8 mouse cellular contexts compared by ENCODE assay signal in genomic region chr6:51508750-51509648, GRCm38 (mm10). TPM values are rescaled to one million over a fixed set of nuclear protein-coding genes. Genes with fewer than 3 reads are reported as not detected.
DNase-seq lines count a peak whose midpoint lies in the region; ATAC-seq and TF ChIP-seq lines count a peak whose summit lies in the region.

No protein-coding gene starts in this region.

- H3K9ac ChIP-seq in forebrain, embryonic 13.5 days = peak overlapping the region; percentile 60
- no peak overlapping the region for H3K9ac ChIP-seq in liver, postnatal 0 days (replicated peaks)
- H3K9ac ChIP-seq in neural tube, embryonic 15.5 days (replicated peaks) = peak overlapping the region; percentile 17; the same call in 1 of the 2 replicates

- peak overlapping the region; percentile 33 for H3K4me3 ChIP-seq in forebrain, embryonic 13.5 days
- H3K4me3 ChIP-seq in liver, postnatal 0 days (ENCODE audit: low read depth, low read length) = 0 out of 2 replicates have a peak overlapping the region, but pooled peaks have one; percentile 8
- H3K4me3 ChIP-seq in neural tube, embryonic 15.5 days (replicated peaks) = peak overlapping the region; percentile 37
- peak overlapping the region; percentile 31 for H3K4me3 ChIP-seq in testis, adult 2 months (ENCODE audit: control insufficient read depth, low read depth, low read length)

- no peak for TF ChIP-seq EP300 in liver, postnatal 0 days (IDR thresholded peaks at IDR 0.05; ENCODE audit: low read depth)

- H3K9me3 ChIP-seq in forebrain, embryonic 13.5 days (replicated peaks) = no peaks in the 10 kb centered on the region
- no peaks in the 10 kb centered on the region for H3K9me3 ChIP-seq in liver, postnatal 0 days (ENCODE audit: low read length)
- no peaks in the 10 kb centered on the region for H3K9me3 ChIP-seq in neural tube, embryonic 15.5 days (replicated peaks)

- WGBS in forebrain, embryonic 13.5 days = 31% methylated on average over 18 of the region's 18 CpGs
- WGBS in liver, postnatal 0 days (ENCODE audit: insufficient replicate concordance) = 24% methylated on average over 18 of the region's 18 CpGs
- 28% methylated on average over 18 of the region's 18 CpGs for WGBS in neural tube, embryonic 15.5 days

- intact Hi-C loops in heart, postnatal 10 days (cut with DNase I) = loop anchor here (5.0 kb wide), 1 partner anchor 127 kb away; no protein-coding TSS in a partner anchor

- peak overlapping the region; percentile 55 for H3K4me2 ChIP-seq in forebrain, embryonic 13.5 days
- peak overlapping the region; percentile 58 for H3K4me2 ChIP-seq in liver, postnatal 0 days (ENCODE audit: low read depth, low read length)
- peak overlapping the region; percentile 50 for H3K4me2 ChIP-seq in neural tube, embryonic 15.5 days

- DNase-seq in CD8-positive naive resting alpha-beta T cell, adult 2 months (ENCODE audit: low read depth in 2 of 2, low spot score in 2 of 2) = peak; percentile 70 to 81
- peak; percentile 67 for DNase-seq in c-Kit-positive CD71-positive TER-119-negative erythroid progenitor cells, embryonic 14.5 days (ENCODE audit: low read depth)
- DNase-seq in heart, postnatal 10 days = peak; percentile 73 to 84
- DNase-seq in kidney, postnatal 4 days = peak; percentile 87 to 90
- peak; percentile 88 for DNase-seq in liver, postnatal 0 days

- no peak for TF ChIP-seq POLR2A in testis, adult 2 months (IDR thresholded peaks at IDR 0.05; ENCODE audit: control insufficient read depth, low read depth, low read length)

- peak; percentile 82 for TF ChIP-seq CTCF in liver, postnatal 0 days (IDR thresholded peaks at IDR 0.05; ENCODE audit: low read depth)
- TF ChIP-seq CTCF in testis, adult 2 months (IDR thresholded peaks at IDR 0.05; ENCODE audit: control insufficient read depth, insufficient read depth, insufficient replicate concordance, low read depth, low read length) = peak; percentile 76; the same call in 1 of the 2 replicates

- peak; percentile 67 for ATAC-seq in forebrain, embryonic 13.5 days
- peak; percentile 70; the same call in 1 of the 2 replicates for ATAC-seq in liver, postnatal 0 days
- peak; percentile 66; the same call in 1 of the 2 replicates for ATAC-seq in neural tube, embryonic 15.5 days (ENCODE audit: low FRiP score)

- no peak overlapping the region for H3K27ac ChIP-seq in forebrain, embryonic 13.5 days
- no peak overlapping the region for H3K27ac ChIP-seq in liver, postnatal 0 days (ENCODE audit: low read depth)
- peak overlapping the region; percentile 23 for H3K27ac ChIP-seq in neural tube, embryonic 15.5 days (replicated peaks)
- H3K27ac ChIP-seq in testis, adult 2 months (ENCODE audit: control insufficient read depth, insufficient read depth, low read depth, low read length) = peak overlapping the region; percentile 44

- no peaks in the 10 kb centered on the region for H3K36me3 ChIP-seq in forebrain, embryonic 13.5 days (ENCODE audit: poor library complexity, severe bottlenecking)
- H3K36me3 ChIP-seq in liver, postnatal 0 days (replicated peaks; ENCODE audit: insufficient read depth, low read length) = no peaks in the 10 kb centered on the region
- H3K36me3 ChIP-seq in neural tube, embryonic 15.5 days = no peaks in the 10 kb centered on the region
- H3K36me3 ChIP-seq in testis, adult 2 months (ENCODE audit: control insufficient read depth, insufficient read depth, low read length) = no peaks in the 10 kb centered on the region

- no peaks in the 10 kb centered on the region for H3K4me1 ChIP-seq in forebrain, embryonic 13.5 days
- H3K4me1 ChIP-seq in liver, postnatal 0 days (ENCODE audit: insufficient read depth) = 0 out of 2 replicates have a peak, but pooled peaks cover 4% of the 10 kb centered on the region
- H3K4me1 ChIP-seq in neural tube, embryonic 15.5 days = peaks cover 7% of the 10 kb centered on the region; the same call in 1 of the 2 replicates
- H3K4me1 ChIP-seq in testis, adult 2 months (ENCODE audit: control insufficient read depth, insufficient read depth, low read length) = no peaks in the 10 kb centered on the region

- H3K27me3 ChIP-seq in forebrain, embryonic 13.5 days = no peaks in the 10 kb centered on the region
- no peaks in the 10 kb centered on the region for H3K27me3 ChIP-seq in liver, postnatal 0 days (ENCODE audit: insufficient read depth, low read length)
- no peaks in the 10 kb centered on the region for H3K27me3 ChIP-seq in neural tube, embryonic 15.5 days (replicated peaks)
- no peaks in the 10 kb centered on the region for H3K27me3 ChIP-seq in testis, adult 2 months (ENCODE audit: control insufficient read depth, insufficient read depth, low read length)

RNA-seq across cellular contexts. Expression of gene Snx10, which starts 14.7 kb away (rescaled TPM):
- polyA plus RNA-seq in forebrain, embryonic 13.5 days (2015; fragmentation: Nextera tagmentation; extraction: Ambion mirVana) = 41.2 and 43.8 TPM in 2 replicates
- total RNA-seq in heart, postnatal 10 days (2021) = 10 to 100 TPM; 10.8 to 14.7 TPM
- polyA plus RNA-seq in liver, postnatal 0 days (2015; fragmentation: Nextera tagmentation; extraction: Ambion mirVana) = 15.3 and 17.7 TPM in 2 replicates
- 55.6 and 63.4 TPM in 2 replicates for polyA plus RNA-seq in neural tube, embryonic 15.5 days (2015; fragmentation: Nextera tagmentation; extraction: Ambion mirVana)
- 1.5 and 1.7 TPM in 2 replicates for polyA plus RNA-seq in testis, adult 2 months (2012; rRNA removed)

RNA-seq across cellular contexts. Expression of gene Cbx3, which starts 38.8 kb away (rescaled TPM):
- polyA plus RNA-seq in forebrain, embryonic 13.5 days (2015; fragmentation: Nextera tagmentation; extraction: Ambion mirVana) = 732 and 791 TPM in 2 replicates
- 100 to 1,000 TPM; 113 to 126 TPM for total RNA-seq in heart, postnatal 10 days (2021)
- 169 and 174 TPM in 2 replicates for polyA plus RNA-seq in liver, postnatal 0 days (2015; fragmentation: Nextera tagmentation; extraction: Ambion mirVana)
- 310 and 354 TPM in 2 replicates for polyA plus RNA-seq in neural tube, embryonic 15.5 days (2015; fragmentation: Nextera tagmentation; extraction: Ambion mirVana)
- polyA plus RNA-seq in testis, adult 2 months (2012; rRNA removed) = 6.7 and 8.2 TPM in 2 replicates

RNA-seq across cellular contexts. Expression of gene Hnrnpa2b1, which starts 39.3 kb away (rescaled TPM):
- polyA plus RNA-seq in forebrain, embryonic 13.5 days (2015; fragmentation: Nextera tagmentation; extraction: Ambion mirVana) = 2,330 and 2,378 TPM in 2 replicates
- total RNA-seq in heart, postnatal 10 days (2021) = 100 to 1,000 TPM; 510 to 554 TPM
- 546 and 587 TPM in 2 replicates for polyA plus RNA-seq in liver, postnatal 0 days (2015; fragmentation: Nextera tagmentation; extraction: Ambion mirVana)
- polyA plus RNA-seq in neural tube, embryonic 15.5 days (2015; fragmentation: Nextera tagmentation; extraction: Ambion mirVana) = 1,222 and 1,408 TPM in 2 replicates
- polyA plus RNA-seq in testis, adult 2 months (2012; rRNA removed) = 115 and 158 TPM in 2 replicates

Comparison
In these comparisons a context has a peak if more than half of its experiments do, and no peak if none do; other contexts are left out.
1. H3K27ac ChIP-seq: peak in neural tube, embryonic 15.5 days (single experiment) and testis, adult 2 months (single experiment); none in forebrain, embryonic 13.5 days (single experiment) and liver, postnatal 0 days (single experiment).
2. RNA of gene Cbx3, which starts 38.8 kb away (polyA plus RNA-seq): 732 to 791 TPM in forebrain, embryonic 13.5 days, 310 to 354 TPM in neural tube, embryonic 15.5 days and 169 to 174 TPM in liver, postnatal 0 days; 6.7 to 8.2 TPM in testis, adult 2 months; every median in the first group is over 10 times any median in the second.
3. Peak in every context shown above with its lines, with median percentiles within 50 percentile points of each other: DNase-seq, ATAC-seq, H3K4me2 ChIP-seq and H3K4me3 ChIP-seq.